Mouse (Mus musculus) heart, adult 2 months (tissue): Measurements from ENCODE around the gene Gm42957. TPM values are rescaled to one million over a fixed set of nuclear protein-coding genes. Genes with fewer than 3 reads are reported as not detected.

Experiments
- DNase-seq, 2 experiments: peaks; one replicate each; pipeline ENCODE4 v3.0.0; 2021
- H3K27ac ChIP-seq: fragments of 200-600 bp; 2 replicates; pipeline ENCODE4 v1.8.1; 2022
- H3K27me3 ChIP-seq: fragments of 200-500 bp; 2 replicates; pipeline ENCODE4 v1.6.1; 2012; ENCODE audit warnings: mild to moderate bottlenecking, low read length, inconsistent platforms, mixed read lengths; ENCODE audit not compliant: control insufficient read depth, insufficient read depth
- H3K36me3 ChIP-seq: fragments of 200-500 bp; 2 replicates; pipeline ENCODE4 v1.6.1; 2012; ENCODE audit warnings: low read length, inconsistent platforms; ENCODE audit not compliant: control insufficient read depth, insufficient read depth
- H3K4me1 ChIP-seq: fragments of 200-500 bp; 2 replicates; pipeline ENCODE4 v1.6.1; 2011; ENCODE audit warnings: low read length; ENCODE audit not compliant: control insufficient read depth, insufficient read depth
- H3K4me3 ChIP-seq: fragments of 200-600 bp; 2 replicates; pipeline ENCODE4 v1.8.1; 2022
- H3K79me2 ChIP-seq: fragments of 200-500 bp; replicated peaks from 2 replicates; pipeline ENCODE4 v1.6.1; 2012; ENCODE audit warnings: mild to moderate bottlenecking, inconsistent platforms, low read length, moderate library complexity, mixed read lengths; ENCODE audit not compliant: control insufficient read depth, insufficient read depth
- H3K9ac ChIP-seq: fragments of 200-500 bp; 2 replicates; pipeline ENCODE4 v1.6.1; 2012; ENCODE audit warnings: low read depth, mild to moderate bottlenecking, control low read depth, inconsistent platforms, low read length, mixed read lengths
- CTCF ChIP-seq: fragments of 200-600 bp; IDR thresholded peaks from 2 replicates; pipeline ENCODE4 v1.8.1; 2022; ENCODE audit warnings: antibody characterized with exemption, mild to moderate bottlenecking, moderate library complexity
- EP300 ChIP-seq: fragments of 200-500 bp; IDR thresholded peaks from 2 replicates; pipeline ENCODE4 v1.6.1; 2011; ENCODE audit warnings: low read depth, low read length, control low read depth; ENCODE audit not compliant: insufficient read depth
- POLR2A ChIP-seq: fragments of 200-500 bp; IDR thresholded peaks from 2 replicates; pipeline ENCODE4 v1.6.1; 2011; ENCODE audit warnings: mild to moderate bottlenecking, low read depth, low read length, control low read depth; ENCODE audit not compliant: insufficient read depth
- WGBS: fragments of 180-500 bp; shearing (Covaris S2); methylation state at CpG from one replicate; pipeline ENCODE4 v1.1.7; 2018; 5-methylcytosine and 5-hydroxymethylcytosine counted together
- intact Hi-C: fragments of 180-260 bp; cut with DNase I; formaldehyde crosslinking; loops from one replicate; pipeline ENCODE4 v1.15.1; 2025
- polyA plus RNA-seq: library from polyadenylated mRNA; depleted of rRNA; stranded (reverse); fragments of >200 nt; gene quantifications from 2 replicates; pipeline ENCODE4 v1.2.3, GENCODE M21; 2012
- total RNA-seq, 2 experiments: library from RNA; stranded (reverse); gene quantifications; 2 replicates each; pipeline ENCODE4 v1.2.3; 2021

Gm42957 gene
- total and polyA plus RNA-seq, 3 experiments = 0.04 to 0.30 TPM; not detected in 1

DNA sequence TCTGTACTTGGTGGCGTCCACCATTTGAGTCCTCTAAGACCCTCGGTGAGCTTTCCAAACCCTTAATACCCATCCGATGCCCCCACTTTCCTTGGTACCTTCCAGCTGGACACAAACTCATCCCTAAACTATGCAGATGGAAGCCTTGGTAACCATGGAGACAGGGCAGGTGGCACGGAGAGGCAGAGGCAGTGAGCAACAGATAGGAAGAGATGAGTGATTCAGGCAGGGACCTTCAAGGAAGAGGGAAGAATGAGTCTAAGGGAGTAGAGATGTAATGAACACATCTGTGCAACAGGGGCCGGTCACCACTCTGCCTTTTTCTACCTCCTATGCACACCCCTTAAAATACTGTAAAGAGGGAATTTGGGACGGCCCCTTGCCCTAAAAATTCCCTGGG lies 39.6 kb upstream of the Gm42957 start:
- H3K4me3 ChIP-seq = no peak overlapping the region
- intact Hi-C loops = no loop called here
- H3K27ac ChIP-seq = peak overlapping the region; percentile 61; the same call in 1 of the 2 replicates
- H3K9ac ChIP-seq = no peak overlapping the region
- DNase-seq = no peak
- no peaks in the 10 kb centered on the region; the same call in 1 of the 2 replicates for H3K79me2 ChIP-seq
- no peaks in the 10 kb centered on the region for H3K36me3 ChIP-seq
- 51% methylated on average over 6 of the region's 6 CpGs for WGBS
- no peaks in the 10 kb centered on the region for H3K27me3 ChIP-seq
- peaks cover 8% of the 10 kb centered on the region for H3K4me1 ChIP-seq
- TF ChIP-seq CTCF (no peak), EP300 (no peak), POLR2A (no peak)

DNA sequence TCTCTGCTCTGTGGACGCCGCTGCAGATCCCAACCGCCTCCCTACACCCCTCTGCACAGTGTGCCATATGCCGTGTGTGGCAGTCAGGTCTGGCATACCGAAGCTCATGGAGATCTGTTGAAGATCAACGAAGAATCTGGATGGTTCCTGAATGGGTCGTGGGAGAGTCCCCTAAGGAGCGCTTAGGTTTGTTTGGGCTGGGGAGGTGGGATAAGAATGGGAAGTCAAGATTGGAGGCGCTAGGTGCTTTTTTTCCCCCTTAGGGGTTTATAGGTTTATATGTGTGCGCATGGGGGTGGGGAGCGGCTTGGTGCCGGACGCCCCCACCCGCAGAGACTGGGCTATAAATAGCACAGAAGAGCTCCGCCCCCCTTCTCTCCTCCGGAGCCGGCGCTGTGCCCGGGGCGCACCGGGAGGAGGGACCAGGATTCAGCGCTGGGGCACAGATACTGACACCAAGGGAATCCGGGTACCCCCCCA lies 39.0 kb upstream of the Gm42957 start, which contains the start of gene Ankrd34a:
Gene Ankrd34a, plus strand, starts transcription at position 409 of the 480 bp plus-strand sequence.
- H3K36me3 ChIP-seq = no peaks in the 10 kb centered on the region
- H3K4me3 ChIP-seq = peak within 1 kb of the TSS; percentile 67
- H3K79me2 ChIP-seq = no peaks in the 10 kb centered on the region; the same call in 1 of the 2 replicates
- H3K9ac ChIP-seq = peak within 1 kb of the TSS; percentile 63
- intact Hi-C loops = no loop called here
- DNase-seq = peak; percentile 73 to 76
- H3K4me1 ChIP-seq = peaks cover 8% of the 10 kb centered on the region
- H3K27ac ChIP-seq = peak within 1 kb of the TSS; percentile 70
- no peak for TF ChIP-seq EP300
- H3K27me3 ChIP-seq = no peaks in the 10 kb centered on the region
- WGBS = 3% methylated on average over 23 of the region's 23 CpGs

DNA sequence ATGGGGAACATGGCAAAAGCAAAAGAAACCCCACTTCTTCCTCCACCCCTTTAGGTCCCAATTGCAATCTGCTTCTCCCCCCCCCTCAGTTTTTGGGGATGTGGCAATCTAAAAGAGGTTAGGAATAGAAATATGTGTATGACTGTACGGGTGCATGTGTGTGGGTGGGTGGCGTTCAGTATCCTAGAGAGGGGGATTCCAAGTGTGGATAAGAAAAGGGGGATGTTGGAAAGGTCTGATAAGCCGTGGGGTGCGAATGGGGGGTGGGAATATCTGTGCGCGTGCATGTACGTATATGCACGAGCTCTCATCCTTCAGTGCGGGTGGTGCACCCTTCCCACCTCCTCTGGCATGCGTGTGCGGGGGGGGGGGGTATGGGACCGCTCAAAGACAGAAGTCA lies 38.4 kb upstream of the Gm42957 start:
- 3% methylated on average over 12 of the region's 12 CpGs for WGBS
- Histone ChIP-seq H3K9ac (peak overlapping the region; percentile 61), H3K4me3 (peak overlapping the region; percentile 67), H3K4me1 (peaks cover 8% of the 10 kb centered on the region), H3K27ac (peak overlapping the region; percentile 61; the same call in 1 of the 2 replicates), H3K36me3 (no peaks in the 10 kb centered on the region), H3K27me3 (no peaks in the 10 kb centered on the region), H3K79me2 (no peaks in the 10 kb centered on the region; the same call in 1 of the 2 replicates)
- intact Hi-C loops = no loop called here
- no peak for TF ChIP-seq POLR2A
- no peak for DNase-seq

DNA sequence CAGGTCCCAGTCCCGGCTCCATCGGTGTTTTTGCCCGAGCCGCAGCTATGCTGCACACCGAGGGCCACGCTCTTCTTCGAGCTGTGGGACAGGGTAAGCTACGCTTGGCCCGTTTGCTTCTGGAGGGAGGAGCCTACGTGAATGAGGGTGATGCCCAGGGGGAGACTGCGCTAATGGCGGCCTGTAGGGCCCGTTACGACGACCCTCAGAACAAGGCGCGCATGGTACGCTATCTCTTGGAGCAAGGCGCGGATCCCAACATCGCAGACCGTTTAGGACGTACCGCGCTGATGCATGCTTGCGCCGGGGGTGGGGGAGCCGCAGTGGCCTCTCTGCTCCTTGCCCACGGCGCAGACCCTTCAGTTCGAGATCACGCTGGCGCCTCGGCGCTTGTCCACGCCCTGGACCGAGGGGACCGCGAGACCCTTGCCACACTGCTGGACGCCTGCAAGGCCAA lies 37.8 kb upstream of the Gm42957 start:
- TF ChIP-seq POLR2A = no peak
- TF ChIP-seq CTCF = no peak
- TF ChIP-seq EP300 = no peak
- peak overlapping the region; percentile 67 for H3K4me3 ChIP-seq
- H3K36me3 ChIP-seq = peaks cover 2% of the 10 kb centered on the region; the same call in 1 of the 2 replicates
- peak overlapping the region; percentile 61 for H3K9ac ChIP-seq
- peaks cover 10% of the 10 kb centered on the region for H3K4me1 ChIP-seq
- 1% methylated on average over 40 of the region's 40 CpGs for WGBS
- intact Hi-C loops = no loop called here
- H3K27ac ChIP-seq = peak overlapping the region; percentile 70
- DNase-seq = peak; percentile 44 to 65
- no peaks in the 10 kb centered on the region for H3K27me3 ChIP-seq
- no peaks in the 10 kb centered on the region for H3K79me2 ChIP-seq

DNA sequence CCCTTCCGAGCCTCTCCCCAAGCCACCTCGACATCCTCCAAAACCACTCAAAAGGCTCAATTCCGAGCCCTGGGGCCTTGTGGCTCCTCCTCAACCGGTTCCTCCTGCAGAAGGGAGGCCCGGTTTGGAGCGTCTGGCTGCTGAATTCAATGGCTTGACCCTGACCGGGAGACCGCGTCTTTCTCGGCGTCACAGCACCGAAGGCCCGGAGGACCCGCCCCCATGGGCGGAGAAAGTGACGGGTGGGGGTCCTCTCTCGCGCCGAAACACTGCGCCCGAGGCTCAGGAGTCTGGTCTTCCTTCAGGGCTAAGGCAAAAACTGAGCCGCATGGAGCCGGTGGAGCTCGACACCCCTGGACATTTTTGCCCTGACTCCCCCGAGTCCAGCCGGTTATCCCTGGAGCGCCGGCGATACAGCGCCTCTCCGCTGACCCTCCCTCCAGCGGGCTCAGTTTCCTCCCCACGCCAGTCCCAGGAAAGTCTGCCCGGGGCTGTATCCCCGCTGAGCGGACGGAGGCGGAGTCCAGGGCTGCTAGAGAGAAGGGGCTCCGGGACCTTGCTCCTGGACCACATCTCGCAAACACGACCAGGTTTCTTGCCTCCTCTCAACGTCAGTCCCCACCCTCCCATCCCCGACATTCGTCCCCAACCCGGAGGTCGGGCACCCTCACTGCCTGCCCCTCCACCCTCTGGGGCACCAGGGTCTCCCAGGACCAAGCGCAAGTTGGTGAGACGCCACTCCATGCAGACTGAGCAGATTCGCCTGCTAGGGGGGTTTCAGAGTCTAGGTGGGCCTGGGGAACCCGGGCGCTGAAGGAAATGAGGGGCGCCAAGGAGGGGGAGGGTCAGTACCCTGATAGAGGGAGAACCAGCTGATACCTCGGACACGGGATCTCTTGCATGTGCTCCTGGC lies 36.9 kb upstream of the Gm42957 start:
- peak; percentile 87 for DNase-seq
- H3K4me1 ChIP-seq = peaks cover 10% of the 10 kb centered on the region
- TF ChIP-seq CTCF (no peak), EP300 (no peak), POLR2A (peak; percentile 89)
- H3K4me3 ChIP-seq = peak overlapping the region; percentile 67
- H3K36me3 ChIP-seq = peaks cover 12% of the 10 kb centered on the region
- H3K27me3 ChIP-seq = no peaks in the 10 kb centered on the region
- peak overlapping the region; percentile 61 for H3K9ac ChIP-seq
- no peaks in the 10 kb centered on the region for H3K79me2 ChIP-seq
- intact Hi-C loops = no loop called here
- 11% methylated on average over 54 of the region's 54 CpGs for WGBS
- H3K27ac ChIP-seq = peak overlapping the region; percentile 70

DNA sequence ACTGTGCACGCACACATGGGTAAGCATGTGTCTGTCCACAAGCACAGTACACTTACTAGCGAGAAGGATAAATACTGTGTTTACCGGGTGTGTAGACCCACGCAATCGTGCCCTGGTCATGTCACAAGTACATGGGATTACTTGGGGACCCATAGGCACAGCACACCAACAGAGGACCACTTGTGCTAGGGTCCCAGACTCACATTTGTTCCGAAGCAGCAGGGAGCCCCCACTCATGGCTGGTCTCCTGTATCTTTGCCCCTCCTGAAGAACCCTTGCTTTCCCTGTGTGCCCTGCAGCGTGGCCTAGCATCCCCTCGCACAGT lies 36.2 kb upstream of the Gm42957 start:
- peaks cover 12% of the 10 kb centered on the region for H3K4me1 ChIP-seq
- TF ChIP-seq POLR2A = no peak
- TF ChIP-seq EP300 = no peak
- TF ChIP-seq CTCF = no peak
- H3K79me2 ChIP-seq = peaks cover 2% of the 10 kb centered on the region
- H3K4me3 ChIP-seq = no peak overlapping the region
- intact Hi-C loops = no loop called here
- no peak for DNase-seq
- peaks cover 15% of the 10 kb centered on the region for H3K36me3 ChIP-seq
- H3K9ac ChIP-seq = no peak overlapping the region
- no peaks in the 10 kb centered on the region for H3K27me3 ChIP-seq
- WGBS = 84% methylated on average over 8 of the region's 8 CpGs
- no peak overlapping the region; the same call in 1 of the 2 replicates for H3K27ac ChIP-seq
